Mouse (Mus musculus) CD4-positive, CD25-positive, alpha-beta regulatory T cell, adult 2 months (primary cell): ENCODE data around the gene Tnrc18.
A peak's percentile ranks its signal among the peaks of the same experiment; 100 is the strongest.

Experiments used
- DNase-seq: peaks from one replicate; pipeline ENCODE4 v3.0.0-alpha.2; 2012; ENCODE audit warnings: low read depth, low spot score

The Tnrc18 gene

GRCm38 (mm10) chr5:142723520-142724133, 93.8 kb downstream of the Tnrc18 start:
- DNase-seq = peak; percentile 82

GRCm38 (mm10) chr5:142719897-142720296, 97.6 kb downstream of the Tnrc18 start:
- DNase-seq = no peak

- no peak for DNase-seq
These were observed 99.0 kb downstream of the Tnrc18 start for GRCm38 (mm10) chr5:142718486-142718885.

- DNase-seq = peak; percentile 81
These were observed 99.4 kb downstream of the Tnrc18 start for GRCm38 (mm10) chr5:142718037-142718436.

- DNase-seq = no peak
These were observed 101.4 kb downstream of the Tnrc18 start for GRCm38 (mm10) chr5:142716056-142716455.

GRCm38 (mm10) chr5:142715059-142715458, 102.4 kb downstream of the Tnrc18 start:
- DNase-seq = no peak

- DNase-seq = no peak
These were observed 103.5 kb downstream of the Tnrc18 start for GRCm38 (mm10) chr5:142713966-142714365.

- no peak for DNase-seq
These were observed 105.1 kb downstream of the Tnrc18 start for GRCm38 (mm10) chr5:142712373-142712772.

- DNase-seq = no peak
These were observed 108.0 kb downstream of the Tnrc18 start for GRCm38 (mm10) chr5:142709436-142709835.

GRCm38 (mm10) chr5:142707709-142708108, 109.8 kb downstream of the Tnrc18 start:
- DNase-seq = no peak

- DNase-seq = no peak
These were observed 113.9 kb downstream of the Tnrc18 start for GRCm38 (mm10) chr5:142703569-142703968.

GRCm38 (mm10) chr5:142702511-142703138, 114.8 kb downstream of the Tnrc18 start:
- DNase-seq = no peak

GRCm38 (mm10) chr5:142701651-142702510, 115.6 kb downstream of the Tnrc18 start:
- peak; percentile 65 for DNase-seq

GRCm38 (mm10) chr5:142700842-142701589, 116.4 kb downstream of the Tnrc18 start:
- DNase-seq = peak; percentile 50

- no peak for DNase-seq
These were observed 119.7 kb downstream of the Tnrc18 start for GRCm38 (mm10) chr5:142697742-142698141.

GRCm38 (mm10) chr5:142696865-142697264, 120.6 kb downstream of the Tnrc18 start:
- DNase-seq = no peak

- DNase-seq = no peak
These were observed 121.2 kb downstream of the Tnrc18 start for GRCm38 (mm10) chr5:142696258-142696657.

- DNase-seq = peak; percentile 22
These were observed 122.7 kb downstream of the Tnrc18 start for GRCm38 (mm10) chr5:142694627-142695340.

- DNase-seq = no peak
These were observed 123.6 kb downstream of the Tnrc18 start for GRCm38 (mm10) chr5:142693738-142694430.

- DNase-seq = no peak
These were observed 124.3 kb downstream of the Tnrc18 start for GRCm38 (mm10) chr5:142692971-142693737.
